Mouse (Mus musculus): ENCODE measurements around the gene Efna1. TPM values are rescaled to one million over a fixed set of nuclear protein-coding genes. Genes with fewer than 3 reads are reported as not detected.
A peak's percentile ranks its signal among the peaks of the same experiment; 100 is the strongest.

Gene Efna1
- total RNA-seq, 2 experiments from 2014 or later, result 12.2 to 12.6 TPM

- no peak for DNase-seq (ENCODE audit: low spot score in 2 of 2)
These were observed 814 bp downstream of the Efna1 start for GRCm38 (mm10) chr3:89280050-89280605.

DNA sequence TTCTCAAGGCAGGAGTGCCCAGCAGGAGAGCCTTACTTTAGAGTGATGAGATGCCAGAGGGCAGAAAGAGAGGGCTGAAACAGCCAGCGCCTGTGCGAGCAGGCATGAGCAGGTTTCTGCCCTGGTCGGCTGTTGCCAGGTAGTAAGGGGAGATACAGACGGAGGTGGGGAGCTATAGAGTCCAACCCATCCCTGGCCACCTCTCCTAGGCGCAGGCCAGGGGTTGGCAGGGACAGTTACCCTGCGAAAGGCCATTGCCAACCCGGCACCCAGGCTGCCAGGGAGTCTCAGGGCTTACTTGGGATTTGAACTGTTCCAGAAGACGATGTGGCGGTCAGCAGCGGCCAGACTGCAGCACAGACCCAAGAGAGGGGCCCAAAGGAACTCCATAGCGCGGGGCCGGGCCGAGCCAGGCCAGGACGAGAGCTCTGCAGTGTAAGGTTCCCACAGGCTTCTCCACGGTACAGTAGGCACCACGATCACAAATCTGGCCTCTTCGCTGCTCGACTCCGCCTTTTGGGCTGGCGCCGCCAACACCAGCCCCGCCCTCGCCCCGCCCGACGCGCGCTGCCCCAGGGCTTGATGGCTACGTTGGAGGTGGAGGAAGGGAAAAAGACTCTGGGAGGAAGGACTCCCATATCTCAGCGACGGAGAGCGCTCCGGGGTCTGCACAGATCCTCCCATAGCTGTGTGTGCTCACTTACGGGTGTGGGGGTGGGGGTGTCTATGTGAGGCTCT lies 1.6 kb downstream of the Efna1 start:
- peak; percentile 78 to 84 for DNase-seq (ENCODE audit: low spot score in 2 of 2)

DNA sequence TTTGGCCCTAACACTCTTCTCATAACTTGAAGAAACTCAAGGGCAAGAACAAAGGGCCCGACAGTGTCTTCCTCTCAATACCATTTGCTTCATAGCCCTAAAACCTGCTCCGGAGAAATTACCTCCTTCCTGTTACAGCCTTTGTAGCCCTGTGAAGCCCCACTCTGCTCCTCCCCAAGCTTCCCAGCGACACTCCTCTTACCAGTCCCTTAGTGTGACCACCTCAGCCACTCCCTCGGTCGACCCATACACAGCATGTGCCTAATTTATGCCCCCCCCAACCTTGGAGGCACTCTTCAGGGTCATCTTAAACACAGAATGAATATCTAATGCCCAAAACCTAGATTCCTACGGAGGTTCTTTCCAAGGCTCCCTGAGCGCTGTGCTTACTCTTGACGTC lies 2.3 kb downstream of the Efna1 start:
- DNase-seq (ENCODE audit: low spot score in 2 of 2), result no peak

DNA sequence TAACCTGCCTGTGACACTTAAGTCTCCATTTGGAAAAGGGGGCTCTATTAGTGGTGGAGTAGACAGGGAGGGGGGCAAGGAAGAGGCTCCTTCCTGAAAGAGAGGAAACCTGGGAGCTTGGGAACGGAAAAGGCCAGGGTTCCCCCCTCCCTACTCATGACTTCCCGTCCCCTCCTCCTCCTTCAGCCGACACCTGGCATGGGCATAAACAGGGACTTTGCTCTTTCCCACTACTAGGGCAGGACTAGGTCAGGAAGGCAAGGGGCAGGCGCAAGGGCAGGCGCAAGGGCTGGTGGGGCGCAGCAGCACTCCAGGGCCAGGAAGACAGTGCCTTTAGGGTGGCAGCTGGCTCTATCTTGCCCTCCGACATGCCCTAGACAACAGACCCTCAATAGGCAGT lies 2.8 kb downstream of the Efna1 start:
- peak in 1 of 2 experiments; percentile 14 for DNase-seq (ENCODE audit: low spot score in 2 of 2)

- no peak for DNase-seq (ENCODE audit: low spot score in 2 of 2)
These were observed 3.5 kb downstream of the Efna1 start for GRCm38 (mm10) chr3:89277281-89278021.

- no peak for DNase-seq (ENCODE audit: low spot score in 2 of 2)
These were observed 4.9 kb downstream of the Efna1 start for GRCm38 (mm10) chr3:89276061-89276460.

GRCm38 (mm10) chr3:89271760-89272159 lies 9.2 kb downstream of the Efna1 start:
- no peak for DNase-seq (ENCODE audit: low spot score in 2 of 2)

DNA sequence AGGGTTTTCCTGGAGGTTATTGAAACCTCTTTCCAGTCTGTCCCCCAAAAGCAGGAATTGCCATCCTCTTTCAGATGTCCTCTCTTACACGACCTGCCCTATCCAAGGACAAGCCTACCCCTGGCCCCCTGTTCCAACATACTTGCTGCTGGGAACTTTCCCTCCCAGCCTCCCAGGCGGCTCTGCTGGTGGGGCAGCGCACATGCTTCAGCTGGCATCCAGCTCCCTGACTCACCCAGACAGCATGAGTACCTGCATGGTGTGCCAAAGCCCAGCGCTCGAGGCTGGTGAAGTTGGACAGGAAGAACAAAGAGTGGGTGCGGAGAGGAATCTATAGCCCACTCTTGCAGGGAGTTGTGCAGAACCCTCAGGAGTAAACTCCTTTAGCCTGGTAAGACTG lies 10.1 kb downstream of the Efna1 start:
- peak; percentile 47 to 49 for DNase-seq (ENCODE audit: low spot score in 2 of 2)

- DNase-seq (ENCODE audit: low spot score in 2 of 2), result peak; percentile 86 to 89
These were observed 10.7 kb downstream of the Efna1 start, which contains the start of gene Slc50a1 for GRCm38 (mm10) chr3:89270051-89270755. Slc50a1 (minus strand) TSS chr3:89270570.

DNA sequence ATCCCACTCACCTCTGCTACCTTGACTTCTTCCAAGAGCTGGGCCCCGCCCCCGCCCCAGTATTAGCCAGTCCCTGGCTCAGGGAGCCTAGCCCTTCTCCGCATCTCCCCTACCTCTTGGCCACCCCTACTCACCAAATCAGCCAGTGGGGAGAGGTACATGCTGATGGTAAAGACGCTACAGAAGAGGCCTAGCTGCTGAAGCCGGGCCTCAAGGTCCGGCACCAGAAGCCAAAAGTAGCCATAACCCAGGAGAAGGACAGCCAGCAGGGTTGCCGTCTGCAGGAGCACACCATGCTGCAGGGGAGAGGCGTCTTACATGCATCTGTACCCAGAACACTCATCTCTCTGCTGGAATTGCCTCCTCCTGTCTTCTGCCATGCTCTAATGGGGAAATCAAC lies 12.0 kb downstream of the Efna1 start:
- DNase-seq (ENCODE audit: low spot score in 2 of 2), result no peak

DNA sequence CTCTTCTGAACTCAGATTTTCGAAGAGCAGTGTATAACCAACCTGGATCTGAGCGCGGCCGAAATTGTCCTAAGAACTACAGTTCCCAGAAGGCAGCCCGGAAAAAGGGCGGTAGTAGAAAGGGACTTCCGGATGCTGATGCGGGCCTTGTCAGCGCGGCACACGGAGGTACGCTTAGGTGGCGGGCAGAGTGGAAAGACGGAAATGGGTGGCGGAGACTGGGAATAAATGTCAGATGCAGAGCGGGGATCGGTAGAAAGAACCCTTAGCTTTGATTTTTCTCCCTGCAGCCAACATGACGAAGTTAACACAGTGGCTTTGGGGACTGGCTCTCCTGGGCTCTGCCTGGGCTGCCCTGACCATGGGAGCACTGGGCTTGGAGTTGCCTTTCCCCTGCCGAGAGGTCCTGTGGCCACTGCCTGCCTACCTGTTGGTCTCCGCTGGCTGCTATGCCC lies 14.5 kb downstream of the Efna1 start:
- DNase-seq (ENCODE audit: low spot score in 2 of 2), result peak; percentile 69 to 70

DNA sequence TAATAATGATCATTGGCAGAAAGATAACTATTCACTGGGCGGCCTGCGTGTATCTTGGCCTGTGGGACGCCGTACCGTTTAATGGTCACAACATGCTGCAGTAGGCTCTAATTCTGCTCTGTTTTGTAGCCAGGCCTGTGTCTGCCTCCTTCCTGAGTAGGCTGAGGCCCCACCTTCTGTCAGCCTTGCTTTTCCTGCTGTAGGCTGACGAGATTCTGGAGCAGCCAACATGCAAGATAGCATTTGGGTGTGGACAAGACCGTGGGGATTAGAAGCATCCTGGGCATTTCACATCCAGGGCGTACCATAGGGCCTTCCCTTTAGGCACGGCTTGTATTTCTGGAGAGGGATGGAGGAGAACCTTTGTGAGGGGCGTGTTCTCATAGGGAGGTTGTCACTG lies 18.5 kb downstream of the Efna1 start:
- DNase-seq (ENCODE audit: low spot score in 2 of 2), result no peak

GRCm38 (mm10) chr3:89260211-89260610 lies 20.7 kb downstream of the Efna1 start:
- DNase-seq (ENCODE audit: low spot score in 2 of 2), result no peak

- no peak for DNase-seq (ENCODE audit: low spot score in 2 of 2)
These were observed 21.9 kb downstream of the Efna1 start, which contains the start of gene Dpm3 for GRCm38 (mm10) chr3:89259076-89259475. Dpm3 (plus strand) TSS chr3:89259358.

DNA sequence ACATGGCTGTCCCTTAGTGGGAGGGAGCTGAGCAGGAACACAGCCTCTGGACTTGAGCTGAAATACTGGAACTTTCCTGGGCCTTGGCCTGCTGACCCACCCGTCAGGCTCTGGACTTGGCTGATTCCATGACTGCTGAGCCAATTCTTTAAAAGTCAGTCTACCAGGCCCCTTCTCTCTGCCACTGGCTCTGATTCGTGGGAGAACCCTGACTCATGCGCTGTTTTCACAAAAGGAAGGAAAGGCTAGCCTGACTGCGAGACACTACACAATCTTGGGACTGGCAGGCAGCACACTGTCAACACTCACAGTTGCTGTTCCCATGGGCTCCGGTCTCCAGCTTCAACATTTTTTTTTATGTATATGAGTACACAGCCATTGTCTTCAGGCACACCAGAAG lies 24.8 kb downstream of the Efna1 start:
- no peak for DNase-seq (ENCODE audit: low spot score in 2 of 2)

GRCm38 (mm10) chr3:89254994-89255393 lies 25.9 kb downstream of the Efna1 start:
- no peak for DNase-seq (ENCODE audit: low spot score in 2 of 2)

DNA sequence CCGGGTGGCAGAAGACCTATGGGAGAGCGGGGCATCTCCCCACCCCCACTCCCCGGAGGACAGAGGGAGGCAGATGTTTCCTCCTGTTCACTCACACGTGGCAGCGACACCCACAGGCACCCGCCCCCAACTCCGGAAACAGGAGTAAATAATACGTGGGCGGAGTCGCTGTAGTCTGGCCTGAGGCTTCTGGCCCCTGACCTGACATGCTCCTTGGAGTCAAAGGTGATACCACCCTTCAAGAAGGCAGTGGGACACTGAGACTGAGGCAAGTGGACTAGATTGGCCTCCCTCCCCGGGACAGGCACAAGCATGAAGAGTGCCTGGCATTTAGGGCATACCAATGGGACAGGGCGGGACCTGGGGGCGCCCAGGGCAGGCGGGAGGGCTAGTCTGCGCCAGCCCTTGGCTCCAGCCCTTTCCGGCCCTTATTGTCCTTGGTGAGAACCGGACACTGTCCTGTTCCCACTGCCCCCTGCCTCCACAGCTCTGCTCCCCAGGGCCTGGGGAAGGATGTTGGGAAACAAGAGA lies 29.5 kb downstream of the Efna1 start:
- DNase-seq (ENCODE audit: low spot score in 2 of 2), result peak in 1 of 2 experiments; percentile 40

DNA sequence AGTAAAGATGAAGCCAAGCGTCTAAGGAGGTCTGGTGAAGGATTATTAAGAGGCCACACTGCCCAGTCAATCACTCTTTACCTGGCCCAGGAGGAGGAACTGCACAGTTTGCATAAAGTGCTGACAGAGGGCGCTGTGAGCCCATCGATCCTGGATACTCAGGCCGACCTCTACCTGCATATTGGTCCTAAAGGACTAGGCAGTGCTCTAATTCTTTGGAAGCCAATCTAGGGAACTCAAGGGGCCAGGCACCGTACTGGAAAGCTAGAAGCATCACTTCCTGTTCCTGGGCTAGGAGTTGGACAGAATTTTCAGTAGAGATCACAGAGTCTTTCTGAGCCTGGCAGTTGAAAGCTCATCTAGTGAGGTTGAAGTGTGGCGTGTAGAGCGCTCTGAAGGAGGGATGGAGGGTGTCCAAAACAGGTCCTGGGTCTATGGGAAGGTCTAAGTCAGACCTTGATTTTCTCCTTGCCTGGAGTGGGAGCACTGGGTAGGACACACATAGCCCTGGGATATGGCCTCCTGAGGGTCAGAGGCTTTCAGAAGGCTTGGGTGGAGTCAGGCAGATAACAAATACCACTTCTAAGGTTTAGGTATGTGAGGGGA lies 30.4 kb downstream of the Efna1 start:
- peak; percentile 53 to 54 for DNase-seq (ENCODE audit: low spot score in 2 of 2)

DNA sequence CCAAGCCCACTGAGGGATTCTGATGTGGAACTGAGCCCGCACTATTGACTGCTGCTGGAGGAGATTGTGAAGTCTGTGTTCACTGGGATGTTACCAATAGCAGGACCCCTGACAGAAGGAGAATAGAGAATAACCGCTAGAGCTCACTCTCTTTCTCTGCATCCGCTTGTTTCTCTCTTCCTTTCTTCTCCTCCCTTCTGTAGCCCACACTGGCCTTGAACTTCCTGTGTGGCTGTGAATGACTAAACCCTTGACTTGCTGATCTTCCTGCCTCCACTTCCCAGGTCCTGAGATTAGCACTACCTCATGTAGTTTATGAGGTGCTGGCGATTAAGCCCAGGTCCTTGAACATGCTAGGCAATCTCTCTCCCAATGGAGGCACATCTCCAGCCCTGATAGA lies 33.5 kb downstream of the Efna1 start:
- DNase-seq (ENCODE audit: low spot score in 2 of 2), result no peak

DNA sequence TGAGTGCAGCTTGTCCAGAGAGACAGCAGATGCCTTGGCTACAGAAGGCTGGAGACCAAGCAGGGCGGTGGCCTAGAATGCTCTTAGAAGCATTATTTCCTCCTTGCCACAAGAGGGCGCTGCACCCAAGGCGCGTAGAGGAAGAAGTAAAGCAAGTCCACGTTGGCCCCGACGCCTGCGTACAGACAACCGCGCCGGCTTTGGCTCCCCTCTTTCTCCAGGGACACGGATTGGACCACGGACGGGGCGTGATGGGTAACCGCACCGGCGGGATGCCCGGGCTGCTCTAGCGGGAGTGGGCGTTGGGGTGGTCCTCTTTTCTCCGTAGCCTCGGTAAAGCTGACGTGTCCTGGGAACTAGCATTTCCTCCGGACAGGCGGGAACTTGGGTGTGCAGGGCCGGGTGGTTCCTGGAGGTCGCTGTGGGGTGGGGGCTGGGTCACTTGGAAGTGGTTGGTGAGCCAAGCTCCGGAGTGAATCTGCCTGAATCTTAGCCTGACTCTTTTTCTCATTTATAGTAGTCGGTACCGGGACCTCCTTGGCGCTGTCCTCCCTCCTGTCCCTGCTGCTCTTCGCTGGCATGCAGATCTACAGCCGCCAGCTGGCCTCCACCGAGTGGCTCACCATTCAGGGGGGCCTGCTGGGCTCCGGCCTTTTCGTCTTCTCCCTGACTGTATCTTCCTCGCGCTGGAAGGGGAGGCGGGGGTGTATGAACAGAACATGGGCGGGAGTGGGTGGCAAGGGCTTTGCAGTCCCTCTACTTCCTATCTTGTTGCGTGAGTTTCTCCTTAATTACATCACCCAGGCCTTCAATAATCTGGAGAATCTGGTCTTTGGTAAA lies 34.5 kb downstream of the Efna1 start, which contains the start of gene Trim46:
Gene Trim46 (minus strand): TSS at position 49 of the 840 bp plus-strand sequence.
- DNase-seq (ENCODE audit: low spot score in 2 of 2), result peak; percentile 85 to 86

Measured in adrenal gland, adult 18-20 months (tissue).